Mouse (Mus musculus) ovary, adult 2 months (tissue): ENCODE measurements around the gene Krt4. TPM values are rescaled to one million over a fixed set of nuclear protein-coding genes. Genes with fewer than 3 reads are reported as not detected.

Source experiments
- polyA plus RNA-seq: library from polyadenylated mRNA; depleted of rRNA; stranded (reverse); fragments of >200 nt; gene quantifications from 2 replicates; pipeline ENCODE4 v1.2.3, GENCODE M21; 2012; rRNA removed

Gene Krt4
- polyA plus RNA-seq: 0.17 and 0.18 TPM in 2 replicates

GRCm38 (mm10) chr15:101924635-101925034 lies at the start of gene Krt4:
Krt4 (minus strand) TSS chr15:101924735.

DNA sequence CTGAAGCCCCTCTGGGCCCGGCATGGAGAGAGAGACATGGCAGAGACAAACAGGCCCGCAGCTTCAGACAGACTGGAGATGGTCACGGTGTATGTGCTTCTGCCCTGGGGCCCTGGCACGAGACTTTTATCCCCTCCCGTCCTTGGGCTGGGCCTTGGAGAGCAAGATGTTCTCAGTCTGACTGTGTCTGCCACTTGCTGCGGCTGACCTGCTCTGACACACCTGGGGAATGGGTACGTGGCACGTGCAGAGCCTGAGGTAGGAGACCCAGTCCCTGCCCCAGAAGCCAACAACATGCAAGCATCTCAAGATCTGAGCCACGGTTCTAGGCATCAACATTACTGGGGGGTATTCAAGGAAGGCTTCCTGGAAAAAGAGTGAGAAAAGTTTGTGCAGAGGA lies 29.7 kb upstream of the Krt4 start, which contains the start of gene Krt78:
Krt78 (minus strand) TSS at position 101 of the 400 bp plus-strand sequence.

DNA sequence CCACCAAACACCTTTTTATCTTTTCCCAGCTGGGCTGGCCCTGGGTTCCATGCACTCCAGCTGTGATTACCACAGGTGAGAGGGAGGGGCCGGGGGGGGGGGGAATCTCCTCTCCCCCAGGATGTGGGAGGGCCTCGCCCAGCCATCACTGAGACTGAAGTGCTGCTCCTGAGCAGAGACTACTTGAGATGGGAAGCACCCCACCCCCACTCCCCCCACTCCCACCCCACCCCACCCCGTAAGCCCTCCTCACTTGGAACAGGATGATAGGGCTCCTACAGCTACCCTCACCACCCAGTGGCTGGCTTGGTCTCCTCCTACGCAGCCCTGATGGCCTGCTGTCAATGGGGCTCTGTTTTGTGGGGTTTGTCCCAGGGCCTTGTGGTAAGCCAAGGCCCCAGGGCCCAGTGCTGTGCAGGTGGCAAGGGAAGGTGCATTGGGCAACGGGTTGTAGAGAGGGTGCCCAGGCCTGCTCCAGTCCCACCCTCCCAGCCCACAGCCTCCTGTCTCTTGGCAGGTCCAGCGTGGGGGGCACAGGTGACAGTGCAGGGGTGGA lies 15.8 kb upstream of the Krt4 start, which contains the start of gene Krt79:
Krt79 (minus strand) TSS at position 51 of the 556 bp plus-strand sequence.

GRCm38 (mm10) chr15:101892820-101893219 lies 31.7 kb downstream of the Krt4 start, which contains the start of gene Krt76:
Krt76 (minus strand) TSS chr15:101892920.

GRCm38 (mm10) chr15:101869431-101869830 lies 55.1 kb downstream of the Krt4 start, which contains the start of gene Krt77:
Krt77 (minus strand) TSS chr15:101869705.

Other genes with a start within 250 kb of the Krt4 start
- gene Krt6b, start 244.4 kb downstream of the Krt4 start, polyA plus RNA-seq: 0.06 and 1.4 TPM in 2 replicates
- 0.22 and 0.31 TPM in 2 replicates for gene Krt6a, start 230.4 kb downstream of the Krt4 start, polyA plus RNA-seq
- 0.10 and 0.13 TPM in 2 replicates for gene Krt5, start 211.8 kb downstream of the Krt4 start, polyA plus RNA-seq
- gene Krt71, start 181.6 kb downstream of the Krt4 start, polyA plus RNA-seq: 0.07 TPM in 1 of 2 replicates, not detected in the other
- not detected in 2 replicates for gene Krt72, start 138.3 kb downstream of the Krt4 start, polyA plus RNA-seq
- gene Krt73, start 122.4 kb downstream of the Krt4 start, polyA plus RNA-seq: 0.28 and 0.74 TPM in 2 replicates
- not detected in 2 replicates for gene Krt2, start 106.6 kb downstream of the Krt4 start, polyA plus RNA-seq
- gene Krt1, start 73.9 kb downstream of the Krt4 start, polyA plus RNA-seq: 1.9 and 2.8 TPM in 2 replicates
- gene Krt77, start 55.0 kb downstream of the Krt4 start, polyA plus RNA-seq: not detected in 2 replicates
- 0.10 and 0.13 TPM in 2 replicates for gene Krt76, start 31.8 kb downstream of the Krt4 start, polyA plus RNA-seq
- gene Krt79, start 15.6 kb upstream of the Krt4 start, polyA plus RNA-seq: 5.7 and 6.6 TPM in 2 replicates
- gene Krt78, start 29.6 kb upstream of the Krt4 start, polyA plus RNA-seq: 0.05 TPM in 1 of 2 replicates, not detected in the other
- gene Krt8, start 79.7 kb upstream of the Krt4 start, polyA plus RNA-seq: 138 and 174 TPM in 2 replicates
- 119 and 120 TPM in 2 replicates for gene Krt18, start 103.4 kb upstream of the Krt4 start, polyA plus RNA-seq
- 103 and 118 TPM in 2 replicates for gene Eif4b, start 149.0 kb upstream of the Krt4 start, polyA plus RNA-seq
- 64.5 and 83.6 TPM in 2 replicates for gene Tns2, start 175.7 kb upstream of the Krt4 start, polyA plus RNA-seq
- 41.3 and 46.7 TPM in 2 replicates for gene Spryd3, start 211.5 kb upstream of the Krt4 start, polyA plus RNA-seq
- gene Igfbp6, start 219.6 kb upstream of the Krt4 start, polyA plus RNA-seq: 333 and 349 TPM in 2 replicates
- gene Soat2, start 225.8 kb upstream of the Krt4 start, polyA plus RNA-seq: 2.1 and 2.9 TPM in 2 replicates